Mouse (Mus musculus): ENCODE measurements around the gene Sucla2. TPM values are rescaled to one million over a fixed set of nuclear protein-coding genes. Genes with fewer than 3 reads are reported as not detected.

Sucla2 gene
- polyA plus RNA-seq, 1 experiment from 2014 or later: 177 TPM

GRCm38 (mm10) chr14:73620880-73621279 lies 95.8 kb downstream of the Sucla2 start:
- Histone ChIP-seq H3K9ac (no peak overlapping the region), H3K4me1 (no peaks in the 10 kb centered on the region), H3K27me3 (replicated peaks) (no peaks in the 10 kb centered on the region), H3K4me2 (no peak overlapping the region), H3K36me3 (no peaks in the 10 kb centered on the region), H3K4me3 (no peak overlapping the region), H3K27ac (replicated peaks) (no peak overlapping the region), H3K9me3 (peaks cover 15% of the 10 kb centered on the region)
- WGBS: 76% methylated on average over 3 of the region's 3 CpGs
- no peak for ATAC-seq (ENCODE audit: extremely low read depth, insufficient number of reproducible peaks, low FRiP score, low TSS enrichment)

- H3K4me1 ChIP-seq: no peaks in the 10 kb centered on the region
- WGBS: 79% methylated on average over 1 of the region's 1 CpGs
- no peaks in the 10 kb centered on the region for H3K27me3 ChIP-seq (replicated peaks)
- H3K9ac ChIP-seq: no peak overlapping the region
- ATAC-seq (ENCODE audit: extremely low read depth, insufficient number of reproducible peaks, low FRiP score, low TSS enrichment): no peak
- no peak overlapping the region for H3K4me2 ChIP-seq
- H3K27ac ChIP-seq (replicated peaks): no peak overlapping the region
- H3K4me3 ChIP-seq: no peak overlapping the region
- peaks cover 15% of the 10 kb centered on the region for H3K9me3 ChIP-seq
- H3K36me3 ChIP-seq: no peaks in the 10 kb centered on the region
These were observed 97.9 kb downstream of the Sucla2 start for GRCm38 (mm10) chr14:73622988-73623387.

- H3K9ac ChIP-seq: no peak overlapping the region
These were observed 100.3 kb downstream of the Sucla2 start for GRCm38 (mm10) chr14:73625469-73625868.

GRCm38 (mm10) chr14:73631511-73631910 lies 106.4 kb downstream of the Sucla2 start:
- H3K27me3 ChIP-seq (replicated peaks): no peaks in the 10 kb centered on the region
- no peaks in the 10 kb centered on the region for H3K9me3 ChIP-seq
- H3K4me1 ChIP-seq: no peaks in the 10 kb centered on the region
- no peak for ATAC-seq (ENCODE audit: extremely low read depth, insufficient number of reproducible peaks, low FRiP score, low TSS enrichment)
- no peak overlapping the region for H3K4me2 ChIP-seq
- no peaks in the 10 kb centered on the region for H3K36me3 ChIP-seq
- H3K4me3 ChIP-seq: no peak overlapping the region
- H3K9ac ChIP-seq: no peak overlapping the region
- 84% methylated on average over 4 of the region's 4 CpGs for WGBS
- H3K27ac ChIP-seq (replicated peaks): no peak overlapping the region

More at GRCm38 (mm10) chr14:73625469-73625868, 100.3 kb downstream of the Sucla2 start:
- Histone ChIP-seq H3K4me2 (no peak overlapping the region), H3K4me3 (no peak overlapping the region), H3K9me3 (0 out of 2 replicates have a peak, but pooled peaks cover under 1% of the 10 kb centered on the region), H3K4me1 (no peaks in the 10 kb centered on the region), H3K36me3 (no peaks in the 10 kb centered on the region), H3K27me3 (replicated peaks) (no peaks in the 10 kb centered on the region), H3K27ac (replicated peaks) (no peak overlapping the region)
- 51% methylated on average over 3 of the region's 3 CpGs for WGBS
- ATAC-seq (ENCODE audit: extremely low read depth, insufficient number of reproducible peaks, low FRiP score, low TSS enrichment): no peak

GRCm38 (mm10) chr14:73632648-73633263 lies 107.6 kb downstream of the Sucla2 start:
- no peak for ATAC-seq (ENCODE audit: extremely low read depth, insufficient number of reproducible peaks, low FRiP score, low TSS enrichment)
- Histone ChIP-seq H3K4me3 (no peak overlapping the region), H3K4me2 (no peak overlapping the region), H3K9me3 (no peaks in the 10 kb centered on the region), H3K4me1 (no peaks in the 10 kb centered on the region), H3K27ac (replicated peaks) (no peak overlapping the region), H3K9ac (no peak overlapping the region), H3K27me3 (replicated peaks) (no peaks in the 10 kb centered on the region), H3K36me3 (no peaks in the 10 kb centered on the region)
- 58% methylated on average over 9 of the region's 9 CpGs for WGBS

- Histone ChIP-seq H3K4me1 (no peaks in the 10 kb centered on the region), H3K4me3 (no peak overlapping the region), H3K36me3 (no peaks in the 10 kb centered on the region), H3K9me3 (no peaks in the 10 kb centered on the region), H3K9ac (no peak overlapping the region), H3K27ac (replicated peaks) (no peak overlapping the region), H3K4me2 (no peak overlapping the region), H3K27me3 (replicated peaks) (no peaks in the 10 kb centered on the region)
- WGBS: 77% methylated on average over 3 of the region's 3 CpGs
- ATAC-seq (ENCODE audit: extremely low read depth, insufficient number of reproducible peaks, low FRiP score, low TSS enrichment): no peak
These were observed 109.2 kb downstream of the Sucla2 start for GRCm38 (mm10) chr14:73634356-73634755.

GRCm38 (mm10) chr14:73637460-73637859 lies 112.3 kb downstream of the Sucla2 start:
- Histone ChIP-seq H3K27me3 (replicated peaks) (no peaks in the 10 kb centered on the region), H3K9me3 (no peaks in the 10 kb centered on the region), H3K4me2 (no peak overlapping the region), H3K9ac (no peak overlapping the region), H3K4me3 (no peak overlapping the region), H3K36me3 (no peaks in the 10 kb centered on the region), H3K4me1 (no peaks in the 10 kb centered on the region), H3K27ac (replicated peaks) (no peak overlapping the region)
- ATAC-seq (ENCODE audit: extremely low read depth, insufficient number of reproducible peaks, low FRiP score, low TSS enrichment): no peak

Other genes with a start within 250 kb of the Sucla2 start
- 12.5 and 14.3 TPM in 2 replicates for gene Rb1, start 199.5 kb upstream of the Sucla2 start, polyA plus RNA-seq (2015; fragmentation: Nextera tagmentation; extraction: Ambion mirVana)
- gene Itm2b, start 140.0 kb upstream of the Sucla2 start, polyA plus RNA-seq (2015; fragmentation: Nextera tagmentation; extraction: Ambion mirVana): 620 and 695 TPM in 2 replicates
- gene Med4, start 15.3 kb upstream of the Sucla2 start, polyA plus RNA-seq (2015; fragmentation: Nextera tagmentation; extraction: Ambion mirVana): 46.8 and 57.5 TPM in 2 replicates
- 4.3 and 4.5 TPM in 2 replicates for gene Nudt15, start 22.9 kb downstream of the Sucla2 start, polyA plus RNA-seq (2015; fragmentation: Nextera tagmentation; extraction: Ambion mirVana)
- gene Gm21750, start 135.9 kb downstream of the Sucla2 start, polyA plus RNA-seq (2015; fragmentation: Nextera tagmentation; extraction: Ambion mirVana): not detected in 2 replicates